Mouse (Mus musculus): Measurements from ENCODE around the gene Spdl1. TPM values are rescaled to one million over a fixed set of nuclear protein-coding genes. Genes with fewer than 3 reads are reported as not detected.

Gene Spdl1
- polyA plus RNA-seq, 1 experiment from 2014 or later = 33.3 TPM

- WGBS = 52% methylated on average over 12 of the region's 12 CpGs
- Histone ChIP-seq H3K4me3 (no peak overlapping the region), H3K36me3 (replicated peaks) (no peaks in the 10 kb centered on the region), H3K27me3 (replicated peaks; ENCODE audit: low read depth, poor library complexity, severe bottlenecking) (no peaks in the 10 kb centered on the region), H3K27ac (replicated peaks) (no peak overlapping the region), H3K4me1 (peaks cover 18% of the 10 kb centered on the region), H3K9me3 (no peaks in the 10 kb centered on the region)
- peak; percentile 47 for DNase-seq (ENCODE audit: low spot score)
These were observed 62.0 kb downstream of the Spdl1 start for GRCm38 (mm10) chr11:34771221-34771986.

- H3K4me1 ChIP-seq = peaks cover 18% of the 10 kb centered on the region
- H3K36me3 ChIP-seq (replicated peaks) = no peaks in the 10 kb centered on the region
- no peak overlapping the region for H3K27ac ChIP-seq (replicated peaks)
- peaks cover 3% of the 10 kb centered on the region; the same call in 1 of the 2 replicates for H3K9me3 ChIP-seq
- no peak for DNase-seq (ENCODE audit: low spot score)
- no peak overlapping the region for H3K4me3 ChIP-seq
- 42% methylated on average over 4 of the region's 4 CpGs for WGBS
- H3K27me3 ChIP-seq (replicated peaks; ENCODE audit: low read depth, poor library complexity, severe bottlenecking) = no peaks in the 10 kb centered on the region
These were observed 62.8 kb downstream of the Spdl1 start for GRCm38 (mm10) chr11:34770666-34771065.

DNA sequence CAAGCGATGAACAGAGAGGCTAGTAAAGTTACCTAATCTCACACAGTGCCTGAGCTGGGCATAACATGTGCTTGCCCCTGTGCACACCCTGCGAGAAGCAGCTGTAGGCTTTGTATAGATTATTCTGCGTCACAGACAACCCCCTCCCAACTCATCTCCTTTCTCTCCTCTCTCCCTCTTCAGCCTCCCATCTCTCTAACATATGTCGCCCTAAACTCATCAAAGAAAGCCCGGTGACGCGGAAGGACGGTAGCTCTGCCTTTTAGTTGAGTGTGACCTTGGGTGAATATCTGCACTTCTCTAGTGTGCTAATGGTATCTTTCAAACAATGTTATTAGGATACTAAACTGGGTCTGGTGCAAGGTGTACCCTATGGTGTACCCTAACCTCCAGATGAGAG is 63.5 kb downstream of the Spdl1 start:
- DNase-seq (ENCODE audit: low spot score) = no peak
- H3K27me3 ChIP-seq (replicated peaks; ENCODE audit: low read depth, poor library complexity, severe bottlenecking) = no peaks in the 10 kb centered on the region
- no peak overlapping the region for H3K27ac ChIP-seq (replicated peaks)
- H3K36me3 ChIP-seq (replicated peaks) = no peaks in the 10 kb centered on the region
- peaks cover 4% of the 10 kb centered on the region; the same call in 1 of the 2 replicates for H3K9me3 ChIP-seq
- no peak overlapping the region for H3K4me3 ChIP-seq
- peaks cover 18% of the 10 kb centered on the region for H3K4me1 ChIP-seq
- WGBS = 90% methylated on average over 8 of the region's 8 CpGs

GRCm38 (mm10) chr11:34769396-34769795 is 64.0 kb downstream of the Spdl1 start:
- 82% methylated on average over 2 of the region's 2 CpGs for WGBS
- 0 out of 2 replicates have a peak overlapping the region, but pooled peaks have one; percentile 14 for H3K27ac ChIP-seq (replicated peaks)

GRCm38 (mm10) chr11:34763739-34764361 is 69.6 kb downstream of the Spdl1 start:
- Histone ChIP-seq H3K9me3 (peaks cover 4% of the 10 kb centered on the region; the same call in 1 of the 2 replicates), H3K4me1 (no peaks in the 10 kb centered on the region), H3K27me3 (replicated peaks; ENCODE audit: low read depth, poor library complexity, severe bottlenecking) (no peaks in the 10 kb centered on the region), H3K27ac (replicated peaks) (no peak overlapping the region), H3K4me3 (no peak overlapping the region), H3K36me3 (replicated peaks) (no peaks in the 10 kb centered on the region)
- WGBS = 87% methylated on average over 5 of the region's 5 CpGs
- no peak for DNase-seq (ENCODE audit: low spot score)

More at GRCm38 (mm10) chr11:34769396-34769795, 64.0 kb downstream of the Spdl1 start:
- H3K4me3 ChIP-seq = no peak overlapping the region
- H3K36me3 ChIP-seq (replicated peaks) = no peaks in the 10 kb centered on the region
- peaks cover 18% of the 10 kb centered on the region for H3K4me1 ChIP-seq
- H3K27me3 ChIP-seq (replicated peaks; ENCODE audit: low read depth, poor library complexity, severe bottlenecking) = no peaks in the 10 kb centered on the region
- DNase-seq (ENCODE audit: low spot score) = no peak
- H3K9me3 ChIP-seq = peaks cover 4% of the 10 kb centered on the region; the same call in 1 of the 2 replicates

GRCm38 (mm10) chr11:34762570-34763127 is 70.8 kb downstream of the Spdl1 start:
- Histone ChIP-seq H3K4me1 (no peaks in the 10 kb centered on the region), H3K4me3 (no peak overlapping the region), H3K27me3 (replicated peaks; ENCODE audit: low read depth, poor library complexity, severe bottlenecking) (no peaks in the 10 kb centered on the region), H3K36me3 (replicated peaks) (no peaks in the 10 kb centered on the region), H3K27ac (replicated peaks) (no peak overlapping the region), H3K9me3 (peaks cover 4% of the 10 kb centered on the region; the same call in 1 of the 2 replicates)
- no peak for DNase-seq (ENCODE audit: low spot score)
- 91% methylated on average over 5 of the region's 5 CpGs for WGBS

- 90% methylated on average over 6 of the region's 6 CpGs for WGBS
- Histone ChIP-seq H3K4me3 (no peak overlapping the region), H3K27ac (replicated peaks) (no peak overlapping the region), H3K36me3 (replicated peaks) (no peaks in the 10 kb centered on the region), H3K4me1 (no peaks in the 10 kb centered on the region), H3K9me3 (peaks cover 4% of the 10 kb centered on the region; the same call in 1 of the 2 replicates), H3K27me3 (replicated peaks; ENCODE audit: low read depth, poor library complexity, severe bottlenecking) (no peaks in the 10 kb centered on the region)
- DNase-seq (ENCODE audit: low spot score) = no peak
These were observed 71.3 kb downstream of the Spdl1 start for GRCm38 (mm10) chr11:34762125-34762524.

GRCm38 (mm10) chr11:34759582-34759981 is 73.9 kb downstream of the Spdl1 start:
- WGBS = 88% methylated on average over 4 of the region's 4 CpGs

More at GRCm38 (mm10) chr11:34759582-34759981, 73.9 kb downstream of the Spdl1 start:
- H3K9me3 ChIP-seq = no peaks in the 10 kb centered on the region
- no peaks in the 10 kb centered on the region for H3K27me3 ChIP-seq (replicated peaks; ENCODE audit: low read depth, poor library complexity, severe bottlenecking)
- H3K27ac ChIP-seq (replicated peaks) = no peak overlapping the region
- no peaks in the 10 kb centered on the region for H3K4me1 ChIP-seq
- H3K36me3 ChIP-seq (replicated peaks) = no peaks in the 10 kb centered on the region
- no peak overlapping the region for H3K4me3 ChIP-seq
- DNase-seq (ENCODE audit: low spot score) = no peak

Other genes with a start within 250 kb of the Spdl1 start
- 0.59 TPM in 2 replicates for gene Dock2, start 49.7 kb downstream of the Spdl1 start, polyA plus RNA-seq (2016; fragmentation: Nextera tagmentation; extraction: Ambion mirVana)

Data from embryonic facial prominence, embryonic 10.5 days (tissue).